Mouse (Mus musculus) stomach, embryonic 15.5 days (tissue): ENCODE measurements at regions not wholly inside any gene's neighbourhood (a gene's known extent, or its start where the extent isn't known, plus 50 kb on each side); places are given as distances from the start of the nearest gene placed in this dataset.

Experiments used
- ATAC-seq: fragments of 200-750 bp; cut with Nextera tagmentation; 2 replicates; pipeline ENCODE4 v1.8.0; 2017; ENCODE audit warnings: low read depth, moderate number of reproducible peaks, moderate TSS enrichment; ENCODE audit not compliant: insufficient read depth, low FRiP score
- H3K27ac ChIP-seq: fragments of 300-500 bp; sonication (generic); 2 replicates; pipeline ENCODE4 v1.5.1; 2015; ENCODE audit warnings: mild to moderate bottlenecking, inconsistent platforms
- H3K27me3 ChIP-seq: fragments of 300-500 bp; sonication (generic); replicated peaks from 2 replicates; pipeline ENCODE4 v1.6.1; 2015; ENCODE audit warnings: inconsistent platforms
- H3K36me3 ChIP-seq: fragments of 300-500 bp; sonication (generic); 2 replicates; pipeline ENCODE4 v1.6.1; 2015; ENCODE audit warnings: inconsistent platforms
- H3K4me1 ChIP-seq: fragments of 300-500 bp; sonication (generic); 2 replicates; pipeline ENCODE4 v1.6.1; 2015; ENCODE audit warnings: inconsistent platforms
- H3K4me2 ChIP-seq: fragments of 300-500 bp; sonication (generic); 2 replicates; pipeline ENCODE4 v1.6.1; 2015; ENCODE audit warnings: mild to moderate bottlenecking, inconsistent platforms
- H3K4me3 ChIP-seq: fragments of 300-500 bp; sonication (generic); replicated peaks from 2 replicates; pipeline ENCODE4 v1.5.1; 2015; ENCODE audit warnings: inconsistent platforms
- H3K9ac ChIP-seq: fragments of 300-500 bp; sonication (generic); 2 replicates; pipeline ENCODE4 v1.6.1; 2015; ENCODE audit warnings: inconsistent platforms
- H3K9me3 ChIP-seq: fragments of 300-500 bp; sonication (generic); 2 replicates; pipeline ENCODE4 v1.6.1; 2016; ENCODE audit warnings: inconsistent platforms
- whole genome bisulfite sequencing: fragments of 180-500 bp; shearing (Covaris S2); methylation state at CpG from one replicate; pipeline ENCODE4 v1.1.7; 2015; 5-methylcytosine and 5-hydroxymethylcytosine counted together

DNA sequence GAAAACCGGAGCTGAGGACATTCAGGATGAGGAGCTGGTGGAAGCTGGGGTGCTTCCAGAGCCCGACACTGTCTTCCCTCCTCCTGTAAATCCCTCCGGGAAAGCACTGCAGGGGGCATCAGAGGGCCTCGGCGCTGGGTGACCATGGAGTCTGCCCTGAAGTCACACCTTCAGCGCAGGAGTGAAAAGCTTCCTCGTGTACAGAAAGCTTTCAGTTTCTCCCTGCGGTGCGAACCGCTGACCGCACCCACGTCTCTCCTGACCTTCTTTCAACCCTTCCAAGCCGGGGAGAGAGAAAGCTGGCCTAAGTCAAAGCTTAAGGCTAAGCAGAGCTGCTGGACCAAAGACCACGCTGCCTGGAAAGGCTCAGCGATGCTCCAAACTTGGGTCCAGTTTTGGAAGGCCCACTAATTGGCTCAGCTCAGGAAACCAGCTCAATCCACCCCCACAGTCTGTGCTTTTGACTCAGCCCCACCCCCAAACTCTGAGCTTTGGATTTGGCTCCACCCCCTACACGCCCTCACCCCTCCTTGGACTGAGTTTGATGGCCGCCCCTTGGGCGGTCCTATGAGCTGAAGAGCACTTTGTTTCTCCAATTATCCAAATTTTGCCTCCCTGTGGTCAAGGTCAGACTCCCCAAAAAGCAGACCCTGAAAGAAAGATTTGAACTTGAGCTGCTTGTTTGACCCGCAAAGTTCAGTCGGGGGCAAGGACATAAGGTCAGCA is 97.0 kb upstream of the Rpl38 start:
- WGBS = 28% methylated on average over 20 of the region's 20 CpGs
- Histone ChIP-seq H3K4me3 (no peak overlapping the region), H3K27me3 (peaks cover 7% of the 10 kb centered on the region), H3K4me1 (0 out of 2 replicates have a peak, but pooled peaks cover 5% of the 10 kb centered on the region), H3K36me3 (no peaks in the 10 kb centered on the region), H3K9me3 (no peaks in the 10 kb centered on the region), H3K27ac (no peak overlapping the region), H3K9ac (no peak overlapping the region), H3K4me2 (peak overlapping the region; percentile 23; the same call in 1 of the 2 replicates)
- no peak for ATAC-seq

DNA sequence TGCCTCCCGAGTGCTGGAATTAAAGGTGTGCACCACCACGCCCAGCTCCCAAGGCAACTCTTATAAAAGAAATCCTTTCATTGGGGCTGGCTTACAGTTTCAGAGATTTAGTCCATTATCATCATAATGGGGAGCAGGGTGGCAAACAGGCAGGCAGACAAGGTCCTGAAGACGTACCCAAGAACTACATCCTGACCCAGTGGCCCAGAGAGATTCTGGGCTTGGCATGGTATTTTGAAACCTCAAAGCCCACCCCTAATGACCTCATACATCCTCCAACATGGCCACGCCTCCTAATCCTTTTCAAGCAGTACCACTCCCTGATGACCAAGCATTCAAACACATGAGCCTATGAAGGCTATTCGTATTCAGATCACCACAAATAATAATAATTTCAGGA is 98.2 kb upstream of the Rpl38 start:
- Histone ChIP-seq H3K9ac (no peak overlapping the region), H3K4me1 (0 out of 2 replicates have a peak, but pooled peaks cover 5% of the 10 kb centered on the region), H3K27ac (no peak overlapping the region), H3K4me2 (no peak overlapping the region), H3K4me3 (no peak overlapping the region), H3K9me3 (no peaks in the 10 kb centered on the region), H3K36me3 (no peaks in the 10 kb centered on the region), H3K27me3 (peaks cover 7% of the 10 kb centered on the region)
- 95% methylated on average over 5 of the region's 5 CpGs for WGBS
- ATAC-seq = no peak

DNA sequence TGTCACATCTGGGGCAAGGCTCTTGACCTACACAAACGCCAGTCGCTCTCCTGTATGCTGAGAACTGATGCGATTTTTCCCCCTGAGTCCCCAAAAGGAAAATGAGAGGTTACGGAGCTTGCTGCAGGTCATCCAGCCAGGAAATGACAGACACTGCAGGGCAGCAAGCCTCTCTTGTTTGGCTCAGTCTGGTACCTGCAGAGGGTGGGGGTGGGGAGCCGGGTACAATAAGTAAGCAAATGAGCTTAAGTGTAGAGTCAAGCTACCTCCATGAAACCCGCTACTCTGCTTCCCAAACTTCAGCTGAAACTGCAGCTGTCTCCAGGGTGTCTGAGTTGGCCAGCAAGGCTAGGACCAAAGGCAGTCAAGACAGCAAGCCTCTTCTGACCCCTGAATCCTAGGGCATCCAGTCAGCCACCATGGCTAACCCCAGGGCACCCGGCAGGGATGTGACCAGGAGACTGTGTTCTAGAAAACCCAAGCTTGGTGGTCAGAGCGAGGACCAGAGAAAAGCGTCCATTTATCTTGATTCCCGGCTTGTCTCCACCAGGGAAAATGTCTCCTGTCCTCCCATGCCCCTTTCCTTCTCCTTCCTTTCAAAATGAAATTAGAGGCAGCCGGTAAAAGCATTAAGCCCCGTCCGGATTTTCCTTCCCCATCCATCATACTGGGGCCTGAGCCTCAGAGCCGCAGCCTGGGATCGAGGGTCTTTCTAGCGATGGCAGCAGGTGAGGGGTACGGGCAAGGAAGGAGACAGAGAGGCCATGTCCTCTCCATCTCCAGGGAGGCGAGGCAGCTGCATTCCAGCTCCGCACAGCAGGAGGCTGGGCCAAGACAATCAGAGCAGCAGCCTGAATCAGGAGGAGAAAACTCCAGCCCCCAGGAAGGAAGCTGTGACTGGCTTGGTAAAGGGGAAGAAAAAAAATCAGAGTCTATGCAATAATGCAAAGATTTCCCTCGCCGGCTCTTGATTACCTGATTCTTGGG is 100.2 kb upstream of the Rpl38 start:
- Histone ChIP-seq H3K27me3 (peaks cover 7% of the 10 kb centered on the region), H3K4me3 (no peak overlapping the region), H3K9ac (no peak overlapping the region), H3K36me3 (no peaks in the 10 kb centered on the region), H3K4me1 (0 out of 2 replicates have a peak, but pooled peaks cover 5% of the 10 kb centered on the region), H3K27ac (no peak overlapping the region), H3K4me2 (no peak overlapping the region), H3K9me3 (no peaks in the 10 kb centered on the region)
- no peak for ATAC-seq
- WGBS = 15% methylated on average over 21 of the region's 21 CpGs

DNA sequence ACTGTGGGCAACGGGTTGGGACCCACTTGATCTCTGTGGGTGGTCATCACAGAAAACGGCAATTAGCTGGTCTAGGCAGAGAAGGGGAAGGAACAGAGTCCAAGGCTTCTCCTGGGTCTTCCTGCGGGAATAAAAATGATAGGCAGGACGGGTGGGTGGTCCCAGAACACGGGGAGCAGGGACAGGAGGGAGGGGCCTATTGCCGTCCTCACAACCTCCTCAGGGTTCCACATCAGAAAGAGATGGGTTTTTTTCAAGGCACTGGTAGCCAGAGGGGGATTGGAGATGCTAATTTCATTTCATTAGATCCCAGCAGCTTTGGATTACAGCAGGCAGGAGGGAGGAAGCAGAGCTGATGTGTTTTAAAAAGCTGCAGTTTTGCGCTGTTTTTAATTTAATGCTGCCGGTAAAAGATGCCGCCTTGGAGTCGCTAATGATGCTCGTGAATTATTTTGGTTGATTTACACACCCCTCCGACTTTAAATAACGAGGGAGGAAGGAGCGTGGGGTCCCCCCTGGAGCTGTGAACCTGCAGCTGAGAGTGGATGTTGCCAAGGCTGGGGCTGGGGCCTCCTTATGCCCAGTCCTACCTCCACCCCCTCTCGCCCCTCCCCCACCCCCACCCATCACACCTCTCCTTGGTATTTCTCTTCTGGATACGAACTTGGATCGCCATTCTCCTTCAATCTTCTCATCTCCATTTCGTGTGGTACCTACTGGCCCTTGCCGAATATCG is 101.1 kb upstream of the Rpl38 start:
- H3K4me1 ChIP-seq = 0 out of 2 replicates have a peak, but pooled peaks cover 5% of the 10 kb centered on the region
- no peak overlapping the region for H3K9ac ChIP-seq
- H3K27me3 ChIP-seq = peaks cover 7% of the 10 kb centered on the region
- no peaks in the 10 kb centered on the region for H3K36me3 ChIP-seq
- no peak overlapping the region for H3K4me2 ChIP-seq
- no peak overlapping the region for H3K27ac ChIP-seq
- 12% methylated on average over 20 of the region's 20 CpGs for WGBS
- H3K9me3 ChIP-seq = no peaks in the 10 kb centered on the region
- no peak for ATAC-seq
- no peak overlapping the region for H3K4me3 ChIP-seq

DNA sequence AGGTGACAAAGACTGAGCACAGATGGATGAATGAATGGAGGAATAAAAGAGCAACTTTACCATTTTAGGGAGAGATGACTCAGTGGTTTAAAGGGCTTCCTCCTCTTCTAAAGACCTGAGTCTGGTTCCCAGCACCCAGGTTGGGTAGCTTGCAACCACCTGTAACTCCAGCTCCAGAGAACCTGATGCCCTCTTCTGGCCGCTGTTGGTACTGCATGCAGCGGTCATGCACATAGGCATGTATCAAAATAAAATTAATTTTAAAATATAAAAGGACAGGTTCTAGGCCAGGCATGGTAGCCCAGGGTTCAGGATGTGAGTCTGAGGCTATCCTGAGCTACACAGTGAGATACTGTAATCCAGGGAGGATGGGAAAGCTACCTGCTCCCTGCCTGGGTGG is 103.4 kb upstream of the Rpl38 start:
- peaks cover 12% of the 10 kb centered on the region for H3K27me3 ChIP-seq
- H3K36me3 ChIP-seq = no peaks in the 10 kb centered on the region
- no peak for ATAC-seq
- no peak overlapping the region for H3K4me3 ChIP-seq
- H3K9ac ChIP-seq = no peak overlapping the region
- H3K4me1 ChIP-seq = peaks cover 1% of the 10 kb centered on the region; the same call in 1 of the 2 replicates
- 95% methylated on average over 2 of the region's 2 CpGs for WGBS
- no peak overlapping the region for H3K4me2 ChIP-seq
- no peaks in the 10 kb centered on the region for H3K9me3 ChIP-seq
- no peak overlapping the region for H3K27ac ChIP-seq

DNA sequence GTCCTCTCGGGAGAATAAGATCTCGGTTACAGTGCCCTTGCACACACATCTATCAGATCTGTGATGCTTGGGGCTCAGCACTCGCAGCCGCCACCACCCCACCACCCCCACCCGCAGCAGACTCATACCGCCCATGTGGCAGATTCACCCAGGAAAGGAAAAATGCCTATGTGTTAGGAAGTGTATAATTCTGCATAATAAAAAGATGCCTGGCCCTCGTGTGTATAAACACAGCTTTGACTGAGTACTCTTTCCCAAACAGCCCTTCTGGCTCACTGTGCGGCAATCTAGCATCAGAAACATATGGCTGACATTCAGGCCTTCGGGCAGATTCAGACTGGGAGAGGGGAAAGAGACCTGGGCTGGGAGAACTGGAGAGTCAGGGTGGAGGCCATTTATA is 105.2 kb upstream of the Rpl38 start:
- ATAC-seq = no peak
- H3K4me2 ChIP-seq = no peak overlapping the region
- H3K4me1 ChIP-seq = peaks cover 4% of the 10 kb centered on the region; the same call in 1 of the 2 replicates
- peaks cover 12% of the 10 kb centered on the region; the same call in 1 of the 2 replicates for H3K27me3 ChIP-seq
- no peak overlapping the region for H3K4me3 ChIP-seq
- H3K27ac ChIP-seq = no peak overlapping the region
- H3K9ac ChIP-seq = no peak overlapping the region
- H3K36me3 ChIP-seq = no peaks in the 10 kb centered on the region
- H3K9me3 ChIP-seq = no peaks in the 10 kb centered on the region
- 52% methylated on average over 9 of the region's 9 CpGs for WGBS

DNA sequence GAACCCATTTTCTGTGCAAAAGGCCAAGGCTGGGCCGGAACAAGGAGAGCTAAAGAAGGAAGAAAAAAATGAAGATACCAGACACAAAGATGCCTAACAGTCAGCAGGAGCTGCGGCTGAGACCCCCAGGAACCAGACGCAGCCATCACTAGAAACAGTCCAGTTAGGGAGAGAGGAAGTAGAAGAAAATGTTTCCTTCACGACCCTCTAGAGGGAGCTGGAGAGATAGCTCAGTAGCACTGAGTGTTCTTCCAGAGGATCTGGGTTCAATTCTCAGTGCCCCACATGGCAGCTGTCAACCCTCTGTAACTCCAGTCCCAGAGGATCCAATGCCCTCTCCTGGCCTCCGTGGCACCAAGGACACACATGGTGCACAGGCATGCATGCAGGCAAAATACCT is 113.7 kb upstream of the Rpl38 start:
- Histone ChIP-seq H3K4me2 (no peak overlapping the region), H3K27ac (no peak overlapping the region), H3K36me3 (no peaks in the 10 kb centered on the region), H3K9ac (no peak overlapping the region), H3K27me3 (no peaks in the 10 kb centered on the region), H3K4me1 (peaks cover 5% of the 10 kb centered on the region; the same call in 1 of the 2 replicates), H3K4me3 (no peak overlapping the region), H3K9me3 (no peaks in the 10 kb centered on the region)
- 63% methylated on average over 5 of the region's 5 CpGs for WGBS
- ATAC-seq = no peak; the same call in 1 of the 2 replicates

DNA sequence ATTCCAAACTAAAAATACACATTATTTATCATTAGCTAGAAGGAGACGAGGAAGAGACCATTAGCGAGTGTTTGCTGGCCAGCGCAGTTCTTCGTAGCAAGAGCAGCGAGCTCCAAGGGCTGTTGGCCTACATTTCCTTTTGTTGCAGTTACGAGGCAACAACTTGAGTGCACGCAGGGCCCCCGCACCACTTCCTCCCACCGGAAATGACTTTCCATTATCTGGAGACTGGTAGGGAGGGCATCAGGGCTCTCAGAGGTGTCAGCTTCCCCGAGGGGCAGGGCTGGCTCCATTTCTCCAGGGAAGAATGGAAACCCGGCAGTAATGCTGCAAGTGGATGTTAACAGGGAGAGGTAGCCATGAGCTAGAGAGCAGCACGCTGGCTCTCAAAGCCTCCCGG is 114.3 kb upstream of the Rpl38 start:
- Histone ChIP-seq H3K4me2 (no peak overlapping the region), H3K9ac (no peak overlapping the region), H3K36me3 (no peaks in the 10 kb centered on the region), H3K27me3 (no peaks in the 10 kb centered on the region), H3K4me3 (no peak overlapping the region), H3K9me3 (no peaks in the 10 kb centered on the region), H3K4me1 (peaks cover 5% of the 10 kb centered on the region; the same call in 1 of the 2 replicates), H3K27ac (no peak overlapping the region)
- no peak for ATAC-seq
- 30% methylated on average over 13 of the region's 13 CpGs for WGBS

DNA sequence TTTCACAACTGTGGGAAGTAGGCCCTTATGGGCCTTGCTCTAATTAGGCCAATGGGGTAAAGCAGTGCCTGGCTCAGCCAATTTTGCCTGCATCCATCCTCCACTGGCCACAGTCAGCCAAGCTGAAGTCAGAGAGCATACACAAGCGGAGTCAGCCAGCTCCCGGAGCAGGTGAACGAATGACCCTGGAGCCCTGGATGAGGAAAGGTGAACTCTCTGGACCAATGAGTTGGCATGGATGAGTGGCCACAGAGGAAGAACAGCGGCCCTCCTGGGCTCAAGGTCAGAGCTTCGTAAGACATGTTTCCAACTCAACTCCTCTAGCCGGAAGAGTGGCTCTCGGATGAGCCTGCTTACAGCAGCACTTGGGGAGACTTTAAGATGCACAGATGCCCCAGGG is 116.1 kb upstream of the Rpl38 start:
- Histone ChIP-seq H3K4me1 (peaks cover 5% of the 10 kb centered on the region; the same call in 1 of the 2 replicates), H3K27ac (no peak overlapping the region), H3K36me3 (no peaks in the 10 kb centered on the region), H3K9me3 (no peaks in the 10 kb centered on the region), H3K9ac (no peak overlapping the region), H3K27me3 (no peaks in the 10 kb centered on the region), H3K4me3 (no peak overlapping the region), H3K4me2 (no peak overlapping the region)
- no peak for ATAC-seq
- WGBS = 87% methylated on average over 7 of the region's 7 CpGs

DNA sequence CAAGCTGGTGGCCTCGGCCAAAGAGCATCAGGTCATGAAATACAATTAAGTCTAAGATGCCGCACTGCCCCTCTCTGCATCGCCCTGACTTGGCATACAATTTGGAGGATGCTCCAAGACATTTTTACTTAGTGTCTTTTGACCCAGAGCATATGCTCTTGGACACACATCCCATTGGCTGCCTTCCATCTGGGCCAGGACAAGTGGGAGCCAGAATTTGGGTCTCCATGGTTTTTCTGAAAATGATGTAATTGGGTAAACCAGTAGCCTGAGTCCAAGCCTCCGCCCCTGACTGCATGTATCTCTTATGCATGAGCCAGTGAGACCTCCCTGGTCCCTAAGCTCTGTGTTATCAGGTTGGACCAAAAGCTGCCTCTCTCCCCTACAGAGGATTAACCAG is 117.1 kb upstream of the Rpl38 start:
- Histone ChIP-seq H3K36me3 (no peaks in the 10 kb centered on the region), H3K4me1 (peaks cover 5% of the 10 kb centered on the region; the same call in 1 of the 2 replicates), H3K27me3 (no peaks in the 10 kb centered on the region), H3K27ac (no peak overlapping the region), H3K9me3 (no peaks in the 10 kb centered on the region), H3K4me2 (no peak overlapping the region), H3K9ac (no peak overlapping the region), H3K4me3 (no peak overlapping the region)
- WGBS = 78% methylated on average over 4 of the region's 4 CpGs
- ATAC-seq = no peak

DNA sequence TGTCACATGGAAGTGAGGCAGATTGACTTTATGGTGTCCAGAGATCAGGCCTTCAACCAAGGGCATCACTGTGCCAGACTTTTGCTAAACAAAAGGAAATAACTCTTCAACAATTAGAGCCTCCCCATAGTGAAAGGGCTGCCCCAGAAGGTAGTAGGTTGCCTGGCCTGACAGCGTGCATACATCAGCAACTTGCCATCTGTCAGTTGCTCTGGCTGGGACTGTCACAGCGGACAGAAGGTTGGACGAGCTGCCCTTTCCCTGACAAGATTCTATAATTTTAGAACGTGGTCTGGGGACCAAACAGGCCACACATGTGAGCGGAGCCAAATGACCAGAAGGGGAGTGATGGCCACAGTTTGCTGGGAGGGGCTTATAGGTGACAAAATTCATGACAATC is 119.7 kb upstream of the Rpl38 start:
- Histone ChIP-seq H3K4me2 (no peak overlapping the region), H3K4me1 (peaks cover 3% of the 10 kb centered on the region; the same call in 1 of the 2 replicates), H3K9ac (no peak overlapping the region), H3K4me3 (no peak overlapping the region), H3K9me3 (no peaks in the 10 kb centered on the region), H3K27me3 (no peaks in the 10 kb centered on the region), H3K27ac (no peak overlapping the region), H3K36me3 (no peaks in the 10 kb centered on the region)
- ATAC-seq = no peak
- WGBS = 71% methylated on average over 5 of the region's 5 CpGs
